In the genomic region with DNA sequence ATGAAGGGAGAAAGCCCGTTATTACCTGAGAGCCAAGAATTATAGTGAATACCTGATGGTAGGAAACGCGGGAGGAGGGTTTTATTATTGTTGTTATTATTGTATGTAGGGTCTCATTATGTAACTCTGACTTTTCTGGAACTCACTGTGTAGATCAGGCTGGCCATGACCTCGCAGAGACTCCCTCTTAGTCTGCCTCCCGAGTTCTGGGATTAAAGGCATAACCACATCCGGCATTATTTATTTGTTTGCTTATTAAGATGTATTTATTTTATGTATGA, we compare ENCODE assay signal across 8 mouse cellular contexts. TPM values are rescaled to one million over a fixed set of nuclear protein-coding genes. Genes with fewer than 3 reads are reported as not detected.
A peak's percentile ranks its signal among the peaks of the same experiment; 100 is the strongest.
DNase-seq lines count a peak whose midpoint lies in the region; ATAC-seq and TF ChIP-seq lines count a peak whose summit lies in the region.

No protein-coding gene starts in this region.

- no peak for ATAC-seq in heart, embryonic 15.5 days (replicated peaks; ENCODE audit: insufficient number of reproducible peaks, insufficient read depth, low FRiP score, low read depth)
- ATAC-seq in hindbrain, embryonic 12.5 days (ENCODE audit: low FRiP score): no peak

- TF ChIP-seq EP300 in MEL (IDR thresholded peaks at IDR 0.05; ENCODE audit: low read depth in 1 of 2, low read length in 2 of 2): peak in 1 of 2 experiments; percentile 52; a peak in 2 of 4 replicates

- H3K4me3 ChIP-seq in heart, embryonic 15.5 days: peak overlapping the region; percentile 85
- H3K4me3 ChIP-seq in MEL (ENCODE audit: control insufficient read depth in 1 of 2, insufficient read depth in 1 of 2, low read depth in 2 of 2, low read length in 2 of 2): peak overlapping the region; percentile 44 to 52
- peak overlapping the region; percentile 70 for H3K4me3 ChIP-seq in hindbrain, embryonic 12.5 days
- H3K4me3 ChIP-seq in midbrain, embryonic 10.5 days: peak overlapping the region; percentile 83

- peak overlapping the region; percentile 64 for H3K27ac ChIP-seq in heart, embryonic 15.5 days
- no peak overlapping the region for H3K27ac ChIP-seq in MEL (ENCODE audit: control insufficient read depth, low read depth, low read length)
- peak overlapping the region; percentile 60 for H3K27ac ChIP-seq in hindbrain, embryonic 12.5 days
- peak overlapping the region; percentile 90 for H3K27ac ChIP-seq in midbrain, embryonic 10.5 days (replicated peaks)

- TF ChIP-seq CTCF in MEL (IDR thresholded peaks at IDR 0.05 in 2 of 3, conservative IDR thresholded peaks at IDR 0.05 in 1 of 3; ENCODE audit: control insufficient read depth in 1 of 3, insufficient read depth in 1 of 3, low read depth in 2 of 3, low read length in 3 of 3, poor library complexity in 1 of 3, severe bottlenecking in 1 of 3): no peak

- no peak for TF ChIP-seq POLR2A in MEL (IDR thresholded peaks at IDR 0.05; ENCODE audit: control insufficient read depth in 1 of 2, insufficient read depth in 1 of 2, low read depth in 1 of 2, low read length in 2 of 2, poor library complexity in 1 of 2)

- peaks cover 21% of the 10 kb centered on the region for H3K36me3 ChIP-seq in heart, embryonic 15.5 days
- H3K36me3 ChIP-seq in MEL (ENCODE audit: control insufficient read depth in 1 of 2, insufficient read depth in 2 of 2, low read length in 2 of 2): peaks cover 8 to 27% of the 10 kb centered on the region in 2 experiments
- H3K36me3 ChIP-seq in hindbrain, embryonic 12.5 days: peaks cover 20% of the 10 kb centered on the region
- H3K36me3 ChIP-seq in midbrain, embryonic 10.5 days: peaks cover 25% of the 10 kb centered on the region

- TF ChIP-seq RAD21 in MEL (IDR thresholded peaks at IDR 0.05; ENCODE audit: low read depth, low read length): no peak

- H3K9me3 ChIP-seq in heart, embryonic 15.5 days (replicated peaks): no peaks in the 10 kb centered on the region
- no peaks in the 10 kb centered on the region for H3K9me3 ChIP-seq in MEL (replicated peaks; ENCODE audit: insufficient read depth, low read length)
- no peaks in the 10 kb centered on the region for H3K9me3 ChIP-seq in hindbrain, embryonic 12.5 days (replicated peaks)
- H3K9me3 ChIP-seq in midbrain, embryonic 10.5 days (replicated peaks): no peaks in the 10 kb centered on the region

- H3K27me3 ChIP-seq in heart, embryonic 15.5 days: no peaks in the 10 kb centered on the region
- H3K27me3 ChIP-seq in MEL (ENCODE audit: control insufficient read depth in 1 of 2, insufficient read depth in 2 of 2, low read length in 2 of 2): peaks cover 0 to 2% of the 10 kb centered on the region in 2 experiments; a peak in 1 of 4 replicates
- no peaks in the 10 kb centered on the region for H3K27me3 ChIP-seq in hindbrain, embryonic 12.5 days
- no peaks in the 10 kb centered on the region for H3K27me3 ChIP-seq in midbrain, embryonic 10.5 days (ENCODE audit: low read depth, poor library complexity, severe bottlenecking)

- peak overlapping the region; percentile 55 for H3K4me2 ChIP-seq in heart, embryonic 15.5 days
- H3K4me2 ChIP-seq in hindbrain, embryonic 12.5 days (replicated peaks): peak overlapping the region; percentile 64

- WGBS in heart, embryonic 15.5 days: 40% methylated on average over 6 of the region's 6 CpGs
- whole genome bisulfite sequencing in hindbrain, embryonic 12.5 days: 42% methylated on average over 6 of the region's 6 CpGs
- WGBS in midbrain, embryonic 10.5 days: 55% methylated on average over 6 of the region's 6 CpGs

- intact Hi-C loops in gastrocnemius, postnatal 14 days (cut with DNase I; ENCODE audit: low total_unique reads): no loop called here
- intact Hi-C loops in left cerebral cortex, postnatal 14 days (cut with DNase I): loop anchor here (2.0 to 10.0 kb wide), 3 partner anchors 26 to 256 kb away; no protein-coding TSS in a partner anchor

- DNase-seq in heart, adult 11 months: no peak
- no peak for DNase-seq in MEL (ENCODE audit: low read depth, low spot score)
- no peak for DNase-seq in midbrain, embryonic 10.5 days (ENCODE audit: low spot score)
- no peak for DNase-seq in adrenal gland, postnatal 36 days
- no peak for DNase-seq in gastrocnemius, postnatal 14 days
- no peak for DNase-seq in left cerebral cortex, postnatal 14 days (ENCODE audit: low spot score in 2 of 2)

- H3K9ac ChIP-seq in heart, embryonic 15.5 days: peak overlapping the region; percentile 38; the same call in 1 of the 2 replicates
- peak overlapping the region; percentile 56 for H3K9ac ChIP-seq in MEL (ENCODE audit: control insufficient read depth, low read depth, low read length, poor library complexity, severe bottlenecking)
- H3K9ac ChIP-seq in hindbrain, embryonic 12.5 days: 0 out of 2 replicates have a peak overlapping the region, but pooled peaks have one; percentile 15

- peaks cover 35% of the 10 kb centered on the region for H3K79me2 ChIP-seq in MEL (ENCODE audit: control insufficient read depth, insufficient read depth, low read length, poor library complexity)

- peaks cover 15% of the 10 kb centered on the region for H3K4me1 ChIP-seq in heart, embryonic 15.5 days (replicated peaks)
- peaks cover 4 to 17% of the 10 kb centered on the region in 2 experiments for H3K4me1 ChIP-seq in MEL (ENCODE audit: control insufficient read depth in 1 of 2, insufficient read depth in 2 of 2, low read length in 2 of 2)
- peaks cover 17% of the 10 kb centered on the region for H3K4me1 ChIP-seq in hindbrain, embryonic 12.5 days
- peaks cover 21% of the 10 kb centered on the region for H3K4me1 ChIP-seq in midbrain, embryonic 10.5 days

TF ChIP-seq in MEL, 35 proteins besides CTCF, POLR2A, EP300 and RAD21:
- no peak for TF ChIP-seq JUND (IDR thresholded peaks at IDR 0.05; ENCODE audit: low read depth, low read length)
- TF ChIP-seq MXI1 (IDR thresholded peaks at IDR 0.05; ENCODE audit: low read depth, low read length): no peak
- no peak for TF ChIP-seq E2F4 (IDR thresholded peaks at IDR 0.05; ENCODE audit: borderline replicate concordance, low read depth, low read length)
- TF ChIP-seq RCOR1 (IDR thresholded peaks at IDR 0.05; ENCODE audit: low read depth, low read length): peak; percentile 58; the same call in 1 of the 2 replicates

RNA-seq across cellular contexts. Expression of a gene that starts 0.5 kb away (rescaled TPM):
- 69.6 and 74.1 TPM in 2 replicates for polyA plus RNA-seq in heart, embryonic 15.5 days (2015; fragmentation: Nextera tagmentation; extraction: Ambion mirVana)
- total RNA-seq in MEL (2012; rRNA removed): 210 and 253 TPM in 2 replicates
- 100 to 1,000 TPM in 1 of 2 experiments, not detected in 1; 131 TPM for polyA plus RNA-seq in MEL (2012; ENCODE audit: insufficient read depth in 1 of 2, insufficient read length in 2 of 2, low read depth in 1 of 2, low replicate concordance in 2 of 2, missing spikeins in 1 of 2)
- polyA plus RNA-seq in hindbrain, embryonic 12.5 days (2016; fragmentation: Nextera tagmentation; extraction: Ambion mirVana): 172 and 210 TPM in 2 replicates
- 281 and 305 TPM in 2 replicates for polyA plus RNA-seq in midbrain, embryonic 10.5 days (2016; fragmentation: Nextera tagmentation; extraction: Ambion mirVana)
- 10 to 100 TPM; 33.5 to 41.7 TPM for total RNA-seq in adrenal gland, postnatal 36 days (2021)
- 10 to 100 TPM; 18.2 to 20.6 TPM for total RNA-seq in gastrocnemius, postnatal 14 days (2021)
- total RNA-seq in left cerebral cortex, postnatal 14 days (2021): 100 to 1,000 TPM; 104 to 109 TPM

RNA-seq across cellular contexts. Expression of a gene that starts 0.7 kb away (rescaled TPM):
- polyA plus RNA-seq in heart, embryonic 15.5 days (2015; fragmentation: Nextera tagmentation; extraction: Ambion mirVana): 185 and 232 TPM in 2 replicates
- 673 and 732 TPM in 2 replicates for total RNA-seq in MEL (2012; rRNA removed)
- 100 to 1,000 TPM in 1 of 2 experiments, not detected in 1; 760 TPM for polyA plus RNA-seq in MEL (2012; ENCODE audit: insufficient read depth in 1 of 2, insufficient read length in 2 of 2, low read depth in 1 of 2, low replicate concordance in 2 of 2, missing spikeins in 1 of 2)
- 327 and 355 TPM in 2 replicates for polyA plus RNA-seq in hindbrain, embryonic 12.5 days (2016; fragmentation: Nextera tagmentation; extraction: Ambion mirVana)
- polyA plus RNA-seq in midbrain, embryonic 10.5 days (2016; fragmentation: Nextera tagmentation; extraction: Ambion mirVana): 451 and 498 TPM in 2 replicates
- 10 to 100 TPM; 66.6 to 85.5 TPM for total RNA-seq in adrenal gland, postnatal 36 days (2021)
- total RNA-seq in gastrocnemius, postnatal 14 days (2021): 10 to 100 TPM; 19.9 to 21.9 TPM
- 100 to 1,000 TPM; 131 to 161 TPM for total RNA-seq in left cerebral cortex, postnatal 14 days (2021)

RNA-seq across cellular contexts. Expression of a gene that starts 12.7 kb away (rescaled TPM):
- polyA plus RNA-seq in heart, embryonic 15.5 days (2015; fragmentation: Nextera tagmentation; extraction: Ambion mirVana): 350 and 462 TPM in 2 replicates
- total RNA-seq in MEL (2012; rRNA removed): 530 and 612 TPM in 2 replicates
- 100 to 1,000 TPM in 1 of 2 experiments, not detected in 1; 126 TPM for polyA plus RNA-seq in MEL (2012; ENCODE audit: insufficient read depth in 1 of 2, insufficient read length in 2 of 2, low read depth in 1 of 2, low replicate concordance in 2 of 2, missing spikeins in 1 of 2)
- polyA plus RNA-seq in hindbrain, embryonic 12.5 days (2016; fragmentation: Nextera tagmentation; extraction: Ambion mirVana): 118 and 124 TPM in 2 replicates
- polyA plus RNA-seq in midbrain, embryonic 10.5 days (2016; fragmentation: Nextera tagmentation; extraction: Ambion mirVana): 127 and 138 TPM in 2 replicates
- total RNA-seq in adrenal gland, postnatal 36 days (2021): 100 to 1,000 TPM; 504 to 546 TPM
- total RNA-seq in gastrocnemius, postnatal 14 days (2021): 100 to 1,000 TPM; 541 to 581 TPM
- 100 to 1,000 TPM in 1 of 2 experiments, 10 to 100 TPM in 1; 93.0 to 113 TPM for total RNA-seq in left cerebral cortex, postnatal 14 days (2021)

RNA-seq across cellular contexts. Expression of a gene that starts 27.1 kb away (rescaled TPM):
- polyA plus RNA-seq in heart, embryonic 15.5 days (2015; fragmentation: Nextera tagmentation; extraction: Ambion mirVana): 33.7 and 34.1 TPM in 2 replicates
- 19.1 and 20.6 TPM in 2 replicates for total RNA-seq in MEL (2012; rRNA removed)
- polyA plus RNA-seq in MEL (2012; ENCODE audit: insufficient read depth in 1 of 2, insufficient read length in 2 of 2, low read depth in 1 of 2, low replicate concordance in 2 of 2, missing spikeins in 1 of 2): 100 to 1,000 TPM in 1 of 2 experiments, 10 to 100 TPM in 1; 18.9 to 279 TPM
- polyA plus RNA-seq in hindbrain, embryonic 12.5 days (2016; fragmentation: Nextera tagmentation; extraction: Ambion mirVana): 119 and 123 TPM in 2 replicates
- polyA plus RNA-seq in midbrain, embryonic 10.5 days (2016; fragmentation: Nextera tagmentation; extraction: Ambion mirVana): 61.9 and 81.6 TPM in 2 replicates
- total RNA-seq in adrenal gland, postnatal 36 days (2021): 100 to 1,000 TPM; 108 to 117 TPM
- 100 to 1,000 TPM; 120 to 123 TPM for total RNA-seq in gastrocnemius, postnatal 14 days (2021)
- 100 to 1,000 TPM; 257 to 273 TPM for total RNA-seq in left cerebral cortex, postnatal 14 days (2021)
